Mouse (Mus musculus): ENCODE data around the gene Macc1.

DNA sequence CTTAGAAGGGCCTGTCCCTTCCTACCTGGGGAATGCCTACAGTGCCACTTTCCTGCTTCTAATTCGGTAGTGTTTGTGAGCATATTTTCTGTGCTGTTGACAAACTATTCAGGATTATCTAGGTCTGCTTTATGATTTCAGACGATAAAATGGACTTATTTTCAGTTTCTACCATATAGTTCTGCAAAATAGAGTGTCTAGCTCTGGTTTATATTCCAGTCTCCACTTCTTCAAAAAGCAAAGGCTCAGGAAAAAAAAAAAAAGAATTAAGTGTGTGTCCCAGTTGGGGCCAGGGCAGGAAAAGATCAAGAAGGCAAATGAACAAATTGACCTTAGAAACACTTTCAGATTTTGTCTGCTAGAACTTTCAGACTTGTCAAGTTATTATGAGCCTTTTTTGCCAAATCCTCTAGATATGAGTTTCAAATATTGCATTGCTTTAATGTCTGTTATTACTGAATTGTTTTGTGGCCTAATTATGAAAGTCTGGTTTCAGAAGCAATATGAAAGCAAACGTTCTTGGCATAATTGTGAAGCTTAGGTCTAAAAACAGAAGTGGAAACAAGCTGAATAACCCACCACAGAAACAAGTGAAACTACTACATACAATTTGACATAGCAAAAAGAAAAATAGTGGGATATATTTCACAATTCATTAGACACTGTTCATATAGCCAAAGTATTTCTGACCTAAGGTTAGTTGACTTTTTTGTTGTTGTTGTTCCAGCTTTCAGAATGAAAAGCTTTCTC lies 881 bp upstream of the Macc1 start:
- TF ChIP-seq CTCF (IDR thresholded peaks at IDR 0.05; ENCODE audit: low read depth), result no peak
- no peak for TF ChIP-seq EP300 (IDR thresholded peaks at IDR 0.05; ENCODE audit: low read depth)
